Mouse (Mus musculus): ENCODE measurements around the gene Fryl. TPM values are rescaled to one million over a fixed set of nuclear protein-coding genes. Genes with fewer than 3 reads are reported as not detected.
A peak's percentile ranks its signal among the peaks of the same experiment; 100 is the strongest.

Fryl gene
- total and polyA plus RNA-seq, 3 experiments, result 112 to 439 (median 147) TPM

GRCm38 (mm10) chr5:73252739-73253138 lies 3.7 kb downstream of the Fryl start:
- peaks cover 73% of the 10 kb centered on the region for H3K4me1 ChIP-seq (ENCODE audit: insufficient read depth, low read depth, low read length)
- H3K36me3 ChIP-seq (replicated peaks), result peaks cover 34% of the 10 kb centered on the region
- no peaks in the 10 kb centered on the region for H3K27me3 ChIP-seq (ENCODE audit: insufficient read depth, low read length)
- ATAC-seq (ENCODE audit: extremely low read depth, insufficient number of reproducible peaks, low FRiP score, poor library complexity, severe bottlenecking), result peak; percentile 23; the same call in 1 of the 2 replicates
- peak; percentile 56 for TF ChIP-seq TAL1 (conservative IDR thresholded peaks at IDR 0.05; ENCODE audit: low read depth, low read length)
- no peak for TF ChIP-seq GATA2 (IDR thresholded peaks at IDR 0.05; ENCODE audit: borderline replicate concordance, low read depth, low read length)
- TF ChIP-seq POLR2AphosphoS5 (IDR thresholded peaks at IDR 0.05; ENCODE audit: insufficient replicate concordance, low read depth, low read length), result no peak
- TF ChIP-seq GATA1 (IDR thresholded peaks at IDR 0.05; ENCODE audit: borderline replicate concordance, low read length), result no peak
- TF ChIP-seq CTCF (IDR thresholded peaks at IDR 0.05; ENCODE audit: low read depth, low read length), result no peak
- H3K4me3 ChIP-seq (ENCODE audit: low read depth, low read length), result peak overlapping the region; percentile 51; the same call in 1 of the 2 replicates
- H3K9me3 ChIP-seq (replicated peaks), result no peaks in the 10 kb centered on the region
- DNase-seq (ENCODE audit: low spot score), result peak; percentile 21

GRCm38 (mm10) chr5:73249341-73249740 lies 7.1 kb downstream of the Fryl start:
- H3K27me3 ChIP-seq (ENCODE audit: insufficient read depth, low read length), result no peaks in the 10 kb centered on the region
- H3K9me3 ChIP-seq (replicated peaks), result no peaks in the 10 kb centered on the region
- peaks cover 58% of the 10 kb centered on the region for H3K36me3 ChIP-seq (replicated peaks)
- no peak for DNase-seq (ENCODE audit: low spot score)
- no peak for TF ChIP-seq CTCF (IDR thresholded peaks at IDR 0.05; ENCODE audit: low read depth, low read length)
- H3K4me1 ChIP-seq (ENCODE audit: insufficient read depth, low read depth, low read length), result peaks cover 84% of the 10 kb centered on the region
- no peak for ATAC-seq (ENCODE audit: extremely low read depth, insufficient number of reproducible peaks, low FRiP score, poor library complexity, severe bottlenecking)
- H3K4me3 ChIP-seq (ENCODE audit: low read depth, low read length), result no peak overlapping the region; the same call in 1 of the 2 replicates

GRCm38 (mm10) chr5:73248211-73248610 lies 8.2 kb downstream of the Fryl start:
- Histone ChIP-seq H3K4me3 (ENCODE audit: low read depth, low read length) (no peak overlapping the region), H3K27me3 (ENCODE audit: insufficient read depth, low read length) (no peaks in the 10 kb centered on the region), H3K9me3 (replicated peaks) (no peaks in the 10 kb centered on the region), H3K4me1 (ENCODE audit: insufficient read depth, low read depth, low read length) (peaks cover 81% of the 10 kb centered on the region), H3K36me3 (replicated peaks) (peaks cover 65% of the 10 kb centered on the region)
- ATAC-seq (ENCODE audit: extremely low read depth, insufficient number of reproducible peaks, low FRiP score, poor library complexity, severe bottlenecking) (no peak), DNase-seq (ENCODE audit: low spot score) (no peak)
- TF ChIP-seq GATA1 (IDR thresholded peaks at IDR 0.05; ENCODE audit: borderline replicate concordance, low read length) (no peak), POLR2AphosphoS5 (IDR thresholded peaks at IDR 0.05; ENCODE audit: insufficient replicate concordance, low read depth, low read length) (no peak), GATA2 (IDR thresholded peaks at IDR 0.05; ENCODE audit: borderline replicate concordance, low read depth, low read length) (no peak), CTCF (IDR thresholded peaks at IDR 0.05; ENCODE audit: low read depth, low read length) (no peak), TAL1 (conservative IDR thresholded peaks at IDR 0.05; ENCODE audit: low read depth, low read length) (no peak)

GRCm38 (mm10) chr5:73246414-73246813 lies 10.0 kb downstream of the Fryl start:
- no peak for ATAC-seq (ENCODE audit: extremely low read depth, insufficient number of reproducible peaks, low FRiP score, poor library complexity, severe bottlenecking)
- no peak for TF ChIP-seq CTCF (IDR thresholded peaks at IDR 0.05; ENCODE audit: low read depth, low read length)
- TF ChIP-seq GATA1 (IDR thresholded peaks at IDR 0.05; ENCODE audit: borderline replicate concordance, low read length), result no peak
- TF ChIP-seq TAL1 (conservative IDR thresholded peaks at IDR 0.05; ENCODE audit: low read depth, low read length), result no peak
- TF ChIP-seq GATA2 (IDR thresholded peaks at IDR 0.05; ENCODE audit: borderline replicate concordance, low read depth, low read length), result no peak
- no peak for TF ChIP-seq POLR2AphosphoS5 (IDR thresholded peaks at IDR 0.05; ENCODE audit: insufficient replicate concordance, low read depth, low read length)
- peaks cover 69% of the 10 kb centered on the region for H3K36me3 ChIP-seq (replicated peaks)
- H3K9me3 ChIP-seq (replicated peaks), result no peaks in the 10 kb centered on the region
- no peaks in the 10 kb centered on the region for H3K27me3 ChIP-seq (ENCODE audit: insufficient read depth, low read length)
- no peak for DNase-seq (ENCODE audit: low spot score)
- peaks cover 81% of the 10 kb centered on the region for H3K4me1 ChIP-seq (ENCODE audit: insufficient read depth, low read depth, low read length)
- no peak overlapping the region for H3K4me3 ChIP-seq (ENCODE audit: low read depth, low read length)

GRCm38 (mm10) chr5:73244403-73244802 lies 12.0 kb downstream of the Fryl start:
- no peak overlapping the region for H3K4me3 ChIP-seq (ENCODE audit: low read depth, low read length)
- H3K27me3 ChIP-seq (ENCODE audit: insufficient read depth, low read length), result no peaks in the 10 kb centered on the region
- no peaks in the 10 kb centered on the region for H3K9me3 ChIP-seq (replicated peaks)
- H3K4me1 ChIP-seq (ENCODE audit: insufficient read depth, low read depth, low read length), result peaks cover 76% of the 10 kb centered on the region
- no peak for TF ChIP-seq CTCF (IDR thresholded peaks at IDR 0.05; ENCODE audit: low read depth, low read length)
- ATAC-seq (ENCODE audit: extremely low read depth, insufficient number of reproducible peaks, low FRiP score, poor library complexity, severe bottlenecking) (no peak), DNase-seq (ENCODE audit: low spot score) (no peak)
- H3K36me3 ChIP-seq (replicated peaks), result peaks cover 65% of the 10 kb centered on the region

- Histone ChIP-seq H3K27me3 (ENCODE audit: insufficient read depth, low read length) (no peaks in the 10 kb centered on the region), H3K4me1 (ENCODE audit: insufficient read depth, low read depth, low read length) (peaks cover 68% of the 10 kb centered on the region), H3K4me3 (ENCODE audit: low read depth, low read length) (no peak overlapping the region), H3K9me3 (replicated peaks) (no peaks in the 10 kb centered on the region), H3K36me3 (replicated peaks) (peaks cover 66% of the 10 kb centered on the region)
- DNase-seq (ENCODE audit: low spot score) (no peak), ATAC-seq (ENCODE audit: extremely low read depth, insufficient number of reproducible peaks, low FRiP score, poor library complexity, severe bottlenecking) (no peak)
- TF ChIP-seq TAL1 (conservative IDR thresholded peaks at IDR 0.05; ENCODE audit: low read depth, low read length) (no peak), CTCF (IDR thresholded peaks at IDR 0.05; ENCODE audit: low read depth, low read length) (no peak), POLR2AphosphoS5 (IDR thresholded peaks at IDR 0.05; ENCODE audit: insufficient replicate concordance, low read depth, low read length) (no peak), GATA2 (IDR thresholded peaks at IDR 0.05; ENCODE audit: borderline replicate concordance, low read depth, low read length) (no peak), GATA1 (IDR thresholded peaks at IDR 0.05; ENCODE audit: borderline replicate concordance, low read length) (no peak)
These were observed 14.5 kb downstream of the Fryl start for GRCm38 (mm10) chr5:73241966-73242365.

- ATAC-seq (ENCODE audit: extremely low read depth, insufficient number of reproducible peaks, low FRiP score, poor library complexity, severe bottlenecking) (no peak), DNase-seq (ENCODE audit: low spot score) (no peak)
- TF ChIP-seq CTCF (IDR thresholded peaks at IDR 0.05; ENCODE audit: low read depth, low read length) (no peak), GATA1 (IDR thresholded peaks at IDR 0.05; ENCODE audit: borderline replicate concordance, low read length) (no peak), TAL1 (conservative IDR thresholded peaks at IDR 0.05; ENCODE audit: low read depth, low read length) (no peak), GATA2 (IDR thresholded peaks at IDR 0.05; ENCODE audit: borderline replicate concordance, low read depth, low read length) (no peak), POLR2AphosphoS5 (IDR thresholded peaks at IDR 0.05; ENCODE audit: insufficient replicate concordance, low read depth, low read length) (no peak)
- H3K4me3 ChIP-seq (ENCODE audit: low read depth, low read length), result no peak overlapping the region
- peaks cover 64% of the 10 kb centered on the region for H3K36me3 ChIP-seq (replicated peaks)
- H3K9me3 ChIP-seq (replicated peaks), result no peaks in the 10 kb centered on the region
- peaks cover 66% of the 10 kb centered on the region for H3K4me1 ChIP-seq (ENCODE audit: insufficient read depth, low read depth, low read length)
- H3K27me3 ChIP-seq (ENCODE audit: insufficient read depth, low read length), result no peaks in the 10 kb centered on the region
These were observed 15.1 kb downstream of the Fryl start for GRCm38 (mm10) chr5:73241332-73241731.

All from G1E (cell line).